Mouse (Mus musculus): ENCODE results near the gene Gm20388.
"Not testable (repeated sequence)": the region's sequence is repeated elsewhere in the genome, so short reads cannot be mapped to it uniquely, and the experiment has no call there.

The Gm20388 gene

GRCm38 (mm10) chr8:120324555-120324954, 413.9 kb downstream of the Gm20388 start:
- peak; percentile 57 to 74 for DNase-seq

DNA sequence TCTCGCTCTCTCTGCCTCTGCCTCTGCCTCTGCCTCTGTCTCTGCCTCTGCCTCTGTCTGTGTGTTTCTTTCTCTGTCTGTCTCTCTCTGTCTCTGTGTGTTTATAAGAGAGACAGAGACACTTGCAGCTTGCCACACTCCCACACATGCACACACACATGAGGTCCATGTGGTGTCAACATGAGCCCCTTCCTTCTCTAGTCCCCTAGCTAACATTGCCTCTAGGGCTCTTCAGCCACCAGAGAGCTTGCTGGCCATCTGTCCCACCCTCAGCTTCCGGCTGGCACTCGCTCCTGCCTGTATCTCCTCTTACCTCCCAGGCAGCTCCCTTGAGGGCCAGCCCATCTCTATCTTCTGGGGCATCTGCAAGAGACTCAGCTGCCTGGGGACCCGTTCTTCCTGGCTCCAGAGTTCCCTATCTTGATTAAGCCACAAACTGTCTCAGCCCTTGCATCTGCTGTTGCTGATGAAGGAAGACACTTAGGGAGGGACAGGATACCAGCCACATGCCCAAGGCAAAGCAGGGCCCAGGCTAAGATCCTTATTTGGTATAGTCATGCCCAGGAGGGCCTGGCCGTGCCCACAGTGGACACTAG, 414.6 kb downstream of the Gm20388 start:
- DNase-seq, result peak in 1 of 2 experiments; percentile 28

DNA sequence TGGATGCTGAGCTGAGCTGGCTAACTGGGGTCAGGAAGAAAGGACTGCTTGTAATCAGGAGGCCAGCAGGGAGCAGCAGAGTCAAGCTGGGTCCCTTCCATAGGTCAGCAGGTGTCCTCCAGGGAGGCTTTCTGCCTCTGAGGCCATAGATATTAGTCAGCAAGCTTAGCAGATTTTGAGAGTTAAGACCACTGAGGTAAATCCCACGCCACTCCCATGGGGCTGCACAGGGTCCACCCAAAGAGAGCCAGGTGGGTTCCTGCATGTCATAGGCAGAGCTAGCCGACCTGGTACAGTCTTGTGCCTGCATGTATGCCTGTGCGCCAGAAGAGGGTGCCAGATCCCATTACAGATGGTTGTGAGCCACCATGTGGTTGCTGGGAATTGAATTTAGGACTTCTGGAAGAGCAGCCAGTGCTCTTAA, 416.5 kb downstream of the Gm20388 start:
- peak in 1 of 2 experiments; percentile 44 for DNase-seq

DNA sequence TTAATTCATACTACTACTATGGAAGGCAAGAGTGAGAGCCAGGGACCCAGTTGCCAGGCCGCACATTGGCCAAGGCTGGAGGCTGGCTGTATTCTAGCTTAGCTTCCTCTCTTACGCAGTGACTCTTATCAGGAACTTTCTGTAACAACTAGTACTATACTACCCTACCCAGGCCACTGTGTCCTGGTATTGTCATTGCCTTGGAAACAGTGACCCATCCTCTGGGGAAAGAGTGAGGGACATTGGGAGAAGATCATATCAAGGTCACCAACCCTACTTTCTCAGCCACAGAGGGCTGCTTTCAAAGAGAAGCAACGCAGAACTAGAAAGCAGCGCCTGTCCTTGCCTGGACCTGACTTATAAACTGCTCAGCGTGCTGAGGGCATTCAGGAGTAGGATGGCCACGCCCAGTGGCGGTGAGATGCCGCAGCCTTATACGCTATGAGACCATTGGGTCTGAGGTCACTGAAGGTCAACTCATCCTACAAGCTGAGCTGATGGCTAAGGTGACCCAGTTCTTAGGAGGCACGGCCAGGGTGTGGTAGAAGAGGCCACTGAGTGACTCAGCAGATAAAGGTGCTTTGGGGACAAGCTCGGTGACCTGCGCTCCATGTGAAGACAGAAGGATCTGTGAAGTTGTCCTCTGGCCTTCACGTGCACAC, 417.9 kb downstream of the Gm20388 start:
- DNase-seq, result no peak

DNA sequence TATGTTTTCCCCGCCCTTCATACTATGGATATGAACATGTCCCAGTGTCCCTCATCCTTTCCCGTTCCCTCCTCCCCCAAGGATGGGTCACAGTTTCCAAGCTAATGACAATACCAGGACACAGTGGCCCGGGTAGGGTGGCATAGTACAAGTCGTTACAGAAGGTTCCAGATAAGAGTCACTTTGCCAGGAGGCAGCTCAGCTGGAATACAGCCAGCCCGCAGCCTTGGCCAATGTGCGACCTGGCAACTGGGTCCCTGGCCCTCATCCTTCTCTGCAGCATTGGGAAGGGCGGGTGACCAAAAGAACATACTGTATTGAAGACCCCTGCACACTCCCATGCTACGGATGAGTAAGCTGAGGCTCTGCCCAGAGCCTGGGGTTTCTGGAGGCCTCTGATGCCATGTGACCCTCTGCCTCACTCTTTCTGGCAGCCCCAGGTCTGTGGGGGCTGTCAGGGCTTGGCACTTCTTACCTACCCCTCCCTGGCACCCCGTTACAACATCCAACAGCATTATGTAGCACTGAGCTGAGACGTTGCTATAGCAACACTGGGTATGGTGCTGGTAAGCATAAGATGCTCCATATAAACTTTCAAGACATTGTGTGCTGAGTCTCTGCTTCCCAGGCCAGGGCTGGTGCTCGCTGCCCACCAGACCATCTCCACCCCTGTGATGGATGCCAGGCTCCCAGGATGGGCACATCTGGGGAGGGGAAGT, 418.5 kb downstream of the Gm20388 start:
- no peak for DNase-seq

GRCm38 (mm10) chr8:120331027-120331426, 420.4 kb downstream of the Gm20388 start:
- no peak for DNase-seq

DNA sequence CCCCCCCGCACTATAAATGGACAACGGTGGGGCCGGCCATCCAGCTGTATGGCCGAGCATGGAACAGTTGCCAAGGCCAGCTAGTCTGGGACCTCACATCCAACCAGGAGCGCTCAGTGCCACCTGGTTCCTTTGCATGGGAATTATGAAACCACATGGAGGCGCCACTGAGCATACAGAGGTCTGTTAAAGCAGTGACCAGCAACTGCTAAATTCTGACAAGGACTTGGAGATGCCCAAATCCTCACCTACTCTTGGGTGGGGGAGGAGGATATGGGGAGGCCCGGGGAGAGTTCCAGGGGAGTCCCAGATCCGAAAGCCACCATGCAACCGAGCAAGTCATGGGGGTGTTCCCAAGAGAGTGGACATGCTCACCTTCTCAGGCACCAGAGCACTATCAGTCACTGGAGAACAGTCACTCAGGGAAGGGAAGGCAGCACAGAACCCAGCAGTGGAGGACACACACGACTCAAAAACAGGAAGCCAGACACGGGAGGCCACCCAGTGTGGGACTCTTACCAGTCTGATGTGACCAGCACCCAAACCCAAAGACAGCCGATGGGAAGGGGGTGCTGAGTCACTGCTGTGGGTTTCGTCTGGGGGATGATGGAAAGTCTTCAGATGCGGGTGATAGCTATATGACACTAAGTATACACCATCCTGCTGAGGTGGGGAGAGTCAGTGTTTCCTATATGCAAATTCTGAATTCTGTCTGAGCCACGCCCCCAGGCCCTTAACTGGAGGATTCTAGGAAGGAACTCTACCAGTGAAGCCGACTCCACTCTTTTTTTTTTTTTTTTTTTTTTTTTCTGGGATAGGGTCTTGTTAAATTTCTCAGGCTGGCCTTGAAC, 422.0 kb downstream of the Gm20388 start:
- DNase-seq, result peak in 1 of 2 experiments; percentile 44

- no peak for DNase-seq
Observed at GRCm38 (mm10) chr8:120333681-120334080, 423.0 kb downstream of the Gm20388 start.

- not testable (repeated sequence) for DNase-seq
Observed at GRCm38 (mm10) chr8:120334261-120334660, 423.6 kb downstream of the Gm20388 start.

DNA sequence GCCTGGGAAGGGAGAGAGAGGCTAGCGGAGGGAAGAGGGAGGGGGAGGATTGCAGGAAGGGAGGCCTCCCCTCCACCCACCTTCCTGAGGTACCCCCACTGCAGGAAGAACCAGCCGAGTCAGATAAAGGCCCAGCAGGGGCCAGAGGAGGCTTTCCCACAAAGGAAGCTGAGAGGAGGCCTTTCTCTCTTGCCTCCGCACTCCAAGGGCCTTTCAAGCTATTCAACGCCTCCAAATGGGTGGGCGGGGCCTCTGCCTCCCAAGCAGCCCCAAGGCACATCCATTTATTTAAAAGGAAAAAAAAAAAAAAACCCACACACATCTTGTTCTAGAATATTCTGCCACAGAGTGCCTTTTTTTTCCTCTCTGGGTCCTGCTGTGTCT, 424.2 kb downstream of the Gm20388 start:
- DNase-seq, result peak; percentile 40 to 54

DNA sequence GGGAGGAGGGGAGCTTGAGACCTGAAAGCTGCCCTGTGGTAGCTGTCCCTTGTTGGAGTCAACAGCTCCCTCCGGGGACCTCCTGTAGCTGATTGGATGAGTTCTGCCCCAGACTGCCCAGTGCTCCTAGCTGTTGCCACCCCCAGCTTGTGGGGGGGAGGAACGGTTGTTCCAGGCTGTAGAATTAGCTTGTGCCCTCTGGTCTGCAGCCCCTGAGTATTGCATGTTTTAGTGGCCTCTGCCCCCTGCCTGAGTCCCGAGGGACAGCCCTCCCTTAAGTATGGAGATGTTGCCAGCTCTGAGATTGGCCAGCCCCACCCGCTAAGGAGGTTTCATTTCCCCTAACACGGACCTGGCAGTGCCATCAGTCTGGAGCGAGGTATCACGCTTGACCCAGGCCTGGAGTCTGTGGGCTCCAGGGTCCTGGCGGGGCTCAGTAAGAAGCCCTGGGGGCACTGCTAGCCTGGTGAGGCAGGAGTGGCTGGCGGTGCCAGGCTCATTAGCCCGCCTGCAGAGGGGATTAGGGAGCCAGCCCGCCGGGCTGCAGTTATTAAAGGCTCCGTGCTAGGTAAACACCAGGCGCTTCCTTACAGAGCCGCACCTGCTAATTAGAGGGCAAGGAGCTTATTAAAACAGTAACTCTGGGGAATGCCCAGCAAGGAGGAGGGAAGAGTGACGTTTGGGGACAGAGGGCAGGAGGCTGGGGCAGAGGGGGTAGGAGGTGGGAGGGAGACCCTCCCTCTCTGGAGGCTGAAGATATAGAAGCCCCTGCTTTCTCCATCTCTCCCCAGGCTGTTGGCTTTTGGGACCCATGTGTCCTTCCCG, 424.8 kb downstream of the Gm20388 start:
- peak; percentile 37 to 41 for DNase-seq

GRCm38 (mm10) chr8:120336087-120336380, 425.4 kb downstream of the Gm20388 start:
- peak in 1 of 2 experiments; percentile 17 for DNase-seq

DNA sequence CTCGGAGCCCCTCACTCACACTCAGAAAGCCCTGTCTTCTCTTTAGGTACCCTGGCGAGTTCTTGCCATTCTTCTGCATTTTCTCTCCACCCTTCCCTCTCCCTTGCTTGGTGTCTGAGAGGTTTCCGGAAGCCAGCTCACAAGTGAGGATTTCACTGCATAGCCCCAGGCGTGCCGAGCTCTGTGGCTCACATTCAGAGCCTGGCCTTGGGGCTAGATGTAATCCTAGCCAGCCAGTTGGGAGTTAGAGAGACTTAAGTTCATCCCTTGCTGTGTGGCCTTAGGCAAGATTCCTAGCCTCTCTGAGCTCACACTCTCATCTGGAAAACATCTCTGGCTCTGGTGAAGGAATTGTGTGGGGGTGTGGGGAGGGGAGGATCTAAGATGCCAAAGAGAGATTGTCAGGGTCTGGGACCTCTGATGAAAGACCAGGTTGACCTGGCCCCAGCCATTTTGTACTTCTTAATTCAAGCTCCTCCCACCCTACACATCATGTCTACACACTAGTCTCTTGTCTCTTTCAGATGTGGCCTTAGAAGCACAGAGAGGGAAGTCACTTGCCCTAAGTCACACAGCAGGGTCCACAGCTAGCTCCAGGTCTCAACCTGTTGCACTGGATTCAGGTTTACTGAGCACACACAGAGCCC, 426.4 kb downstream of the Gm20388 start:
- DNase-seq, result no peak

DNA sequence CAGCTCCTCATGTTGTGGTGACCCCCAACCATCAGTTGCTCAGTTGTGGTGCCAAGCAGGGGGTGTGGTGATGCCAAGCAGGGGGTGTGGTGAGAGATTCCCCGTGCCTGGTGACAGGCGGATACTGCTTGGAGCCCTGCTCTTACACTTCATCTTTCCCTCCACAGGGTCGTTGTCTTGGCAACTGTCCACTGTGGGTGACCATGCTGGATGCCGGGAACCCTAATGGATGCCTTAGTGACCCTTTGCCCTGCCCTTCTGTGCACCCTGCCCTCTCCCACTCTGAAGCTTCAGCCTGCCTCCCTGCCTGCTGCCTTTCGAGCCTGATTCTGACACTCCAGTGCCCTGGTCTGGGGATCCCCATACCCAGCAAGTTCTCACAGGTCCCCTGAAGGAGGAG, 427.0 kb downstream of the Gm20388 start:
- no peak for DNase-seq

DNA sequence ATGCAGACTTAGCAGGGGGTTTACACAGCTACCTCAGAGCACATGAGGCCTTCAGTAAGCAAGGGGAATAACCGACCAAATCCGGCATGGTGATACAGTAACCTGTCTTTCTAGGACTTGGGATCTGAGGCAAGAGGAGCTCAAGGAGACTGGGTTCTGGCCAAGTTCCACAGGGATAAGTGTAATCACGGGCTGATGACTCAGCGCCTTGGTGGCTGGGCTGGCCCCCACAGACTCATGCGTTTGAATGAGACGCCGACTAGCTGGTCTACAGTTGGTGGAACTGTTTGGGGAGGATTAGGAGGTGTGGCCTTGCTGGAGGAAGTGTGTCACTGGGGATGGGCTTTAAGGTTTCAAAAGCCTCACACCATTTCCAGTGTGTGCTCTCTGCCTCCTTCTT, 428.0 kb downstream of the Gm20388 start:
- DNase-seq, result peak; percentile 30 to 54

- peak; percentile 21 to 51 for DNase-seq
Observed at GRCm38 (mm10) chr8:120339743-120340142, 429.1 kb downstream of the Gm20388 start.

DNA sequence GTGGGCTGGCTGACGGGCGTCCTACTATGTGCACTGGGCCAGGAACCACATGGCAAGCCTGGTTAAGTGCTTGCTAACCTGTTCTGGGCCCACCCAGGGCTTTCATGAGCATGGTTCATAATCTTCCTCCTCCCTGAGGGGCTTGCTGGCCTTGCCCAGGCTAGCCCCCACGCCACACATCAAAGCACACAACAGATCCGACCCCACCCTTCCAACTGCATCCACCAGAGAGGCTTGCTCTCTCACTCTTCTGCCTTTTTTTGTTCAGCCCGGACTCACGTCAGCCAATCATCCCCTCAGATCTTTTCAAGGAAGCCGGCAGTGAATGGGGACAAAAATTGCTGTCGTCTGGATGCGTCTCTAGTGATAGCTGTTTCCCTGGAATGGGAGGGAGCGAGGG, 430.5 kb downstream of the Gm20388 start:
- DNase-seq, result no peak

DNA sequence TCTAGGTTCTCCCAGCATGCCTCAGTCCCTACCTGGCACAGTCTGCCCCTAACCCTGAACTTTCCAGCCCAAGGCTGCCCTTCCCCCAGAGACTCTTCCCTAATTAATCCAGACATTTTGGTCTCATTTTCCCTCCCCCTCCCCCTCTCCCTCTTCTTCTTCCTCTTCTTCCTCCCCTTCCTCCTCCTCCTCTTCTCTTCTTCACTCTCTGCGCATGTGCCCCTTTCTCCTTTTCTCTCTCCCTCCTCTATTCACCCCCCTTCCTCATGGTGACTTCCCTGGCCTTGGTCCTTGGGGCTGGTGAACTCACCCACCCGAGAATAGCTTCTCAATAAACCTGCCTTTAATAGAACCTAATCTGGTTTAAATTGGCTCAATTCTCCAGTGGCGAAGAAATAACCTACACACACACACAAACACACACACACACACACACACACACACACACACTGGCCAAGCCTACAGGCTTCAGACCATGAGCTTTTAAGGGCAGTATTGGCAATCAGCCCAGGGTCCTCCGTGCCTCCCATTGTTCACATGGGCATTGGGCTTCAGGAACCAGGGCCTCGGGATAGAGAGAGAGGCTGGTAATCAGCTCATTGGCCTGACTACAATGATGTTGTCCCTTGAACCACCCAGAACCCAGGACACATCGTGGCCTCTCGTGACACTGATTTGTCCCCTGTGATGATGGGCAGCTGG, 432.4 kb downstream of the Gm20388 start:
- peak; percentile 60 for DNase-seq

DNA sequence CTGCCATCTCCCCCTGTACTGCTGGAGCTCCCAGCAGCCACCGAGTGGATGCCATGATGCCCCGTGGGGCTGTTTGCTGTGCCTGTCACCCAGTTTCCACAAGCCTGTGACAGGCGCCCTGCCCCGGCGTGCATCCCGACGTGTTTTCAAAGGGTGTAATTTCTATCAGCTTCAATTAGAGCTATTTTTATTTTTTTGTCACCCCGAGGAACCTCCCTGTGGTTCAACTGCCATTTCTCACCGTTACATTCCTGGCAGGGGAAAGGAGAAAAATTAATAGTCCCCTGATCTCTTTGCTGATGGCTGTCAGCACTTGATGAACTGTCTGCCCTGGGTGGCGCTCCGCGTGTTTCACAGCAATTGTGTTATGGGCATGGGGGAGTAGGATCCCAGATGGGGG, 432.9 kb downstream of the Gm20388 start:
- DNase-seq, result no peak

- no peak for DNase-seq
Observed at GRCm38 (mm10) chr8:120344166-120344565, 433.5 kb downstream of the Gm20388 start.

DNA sequence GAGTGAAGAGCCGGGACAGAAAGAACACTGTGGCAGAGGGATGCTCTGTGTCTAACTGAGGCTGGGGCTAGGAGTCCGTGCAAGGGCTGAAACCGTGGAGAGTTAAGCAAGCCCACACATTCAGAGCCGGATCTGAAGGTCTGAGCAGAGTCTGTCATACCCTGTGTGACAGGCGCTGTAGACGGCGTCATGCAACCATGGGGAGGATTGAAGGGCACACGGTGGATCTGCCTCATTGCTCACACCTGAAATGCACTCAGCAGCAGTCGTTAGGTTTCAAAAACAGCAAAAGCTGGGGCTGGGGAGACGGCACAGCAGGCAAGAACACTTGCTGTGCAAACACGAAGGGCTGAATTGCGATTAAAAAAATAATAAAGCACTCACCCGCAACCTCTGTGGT, 433.9 kb downstream of the Gm20388 start:
- no peak for DNase-seq
